In genomic region chr4:135011365-135011764, GRCm38 (mm10) we compare ENCODE assay signal across 22 mouse cellular contexts.
DNase-seq lines count a peak whose midpoint lies in the region; ATAC-seq and TF ChIP-seq lines count a peak whose summit lies in the region.
"Had no signal": no experiment of that assay in that cellular context is flagged by ENCODE, and none has a peak within 500 bp of the region (broad histone marks: within the 10 kb centered on the region; RNA-seq: fewer than 3 reads in every experiment).

No protein-coding gene starts in this region.

- H3K27me3 ChIP-seq in cerebellum, adult 2 months (ENCODE audit: control insufficient read depth, insufficient read depth, low read length), result no peaks in the 10 kb centered on the region
- 0 out of 2 replicates have a peak, but pooled peaks cover 2% of the 10 kb centered on the region for H3K27me3 ChIP-seq in liver, adult 2 months (ENCODE audit: control insufficient read depth, insufficient read depth, low read length)
- no peaks in the 10 kb centered on the region for H3K27me3 ChIP-seq in spleen, adult 2 months (ENCODE audit: control insufficient read depth, insufficient read depth, low read length)
- no peaks in the 10 kb centered on the region for H3K27me3 ChIP-seq in stomach, postnatal 0 days (ENCODE audit: control insufficient read depth, insufficient read depth, low read length)
- H3K27me3 ChIP-seq: neural tube, embryonic 12.5 days had no signal

- H3K79me2 ChIP-seq in liver, adult 2 months (ENCODE audit: control insufficient read depth, insufficient read depth, low read length), result no peaks in the 10 kb centered on the region

- H3K9ac ChIP-seq in liver, adult 2 months (ENCODE audit: low read depth, low read length), result no peak overlapping the region
- no peak overlapping the region for H3K9ac ChIP-seq in stomach, postnatal 0 days (ENCODE audit: low read length)
- H3K9ac ChIP-seq: liver, embryonic 15.5 days; midbrain, embryonic 12.5 days; neural tube, embryonic 12.5 days had no signal

- H3K4me2 ChIP-seq in stomach, postnatal 0 days (replicated peaks; ENCODE audit: low read depth), result no peak overlapping the region
- H3K4me2 ChIP-seq: liver, embryonic 15.5 days; midbrain, embryonic 12.5 days; neural tube, embryonic 12.5 days had no signal

- peak; percentile 12; the same call in 1 of the 2 replicates for TF ChIP-seq CTCF in cerebellum, adult 2 months (IDR thresholded peaks at IDR 0.05; ENCODE audit: borderline replicate concordance, insufficient read depth, low read depth, low read length)
- peak; percentile 40 for TF ChIP-seq CTCF in liver, adult 2 months (IDR thresholded peaks at IDR 0.05; ENCODE audit: low read depth, low read length)
- TF ChIP-seq CTCF in spleen, adult 2 months (IDR thresholded peaks at IDR 0.05; ENCODE audit: extremely low read depth, insufficient read depth, insufficient read length, insufficient replicate concordance), result peak; percentile 21; the same call in 1 of the 2 replicates
- TF ChIP-seq CTCF in stomach, postnatal 0 days (IDR thresholded peaks at IDR 0.05; ENCODE audit: low read depth), result peak; percentile 32

- no peaks in the 10 kb centered on the region for H3K9me3 ChIP-seq in stomach, postnatal 0 days (ENCODE audit: control insufficient read depth, low read length)
- H3K9me3 ChIP-seq: limb, embryonic 10.5 days had no signal

- no peaks in the 10 kb centered on the region for H3K36me3 ChIP-seq in liver, adult 2 months (ENCODE audit: control insufficient read depth, insufficient read depth, low read length)
- no peaks in the 10 kb centered on the region for H3K36me3 ChIP-seq in spleen, adult 2 months (ENCODE audit: control insufficient read depth, insufficient read depth, low read length)
- no peaks in the 10 kb centered on the region for H3K36me3 ChIP-seq in stomach, postnatal 0 days (ENCODE audit: control insufficient read depth, insufficient read depth, low read length)
- H3K36me3 ChIP-seq: embryonic facial prominence, embryonic 10.5 days; limb, embryonic 10.5 days; liver, embryonic 15.5 days; midbrain, embryonic 12.5 days; neural tube, embryonic 12.5 days had no signal

- no peak overlapping the region for H3K27ac ChIP-seq in cerebellum, adult 2 months (ENCODE audit: insufficient read depth, low read length)
- no peak overlapping the region for H3K27ac ChIP-seq in liver, adult 2 months (replicated peaks; ENCODE audit: insufficient read depth, low read depth, low read length)
- H3K27ac ChIP-seq in spleen, adult 2 months (ENCODE audit: insufficient read depth, low read length), result no peak overlapping the region
- H3K27ac ChIP-seq in stomach, postnatal 0 days (replicated peaks), result no peak overlapping the region
- H3K27ac ChIP-seq: embryonic facial prominence, embryonic 10.5 days; left cerebral cortex, adult 2 months; limb, embryonic 10.5 days; liver, embryonic 15.5 days; macrophage; midbrain, embryonic 12.5 days; neural tube, embryonic 12.5 days had no signal

- no peak for TF ChIP-seq EP300 in stomach, postnatal 0 days (optimal IDR thresholded peaks at IDR 0.05)

- 80% methylated on average over 6 of the region's 6 CpGs for WGBS in cerebellum, adult 2 months
- WGBS in liver, adult 2 months, result 80% methylated on average over 6 of the region's 6 CpGs
- WGBS in spleen, adult 2 months, result 81% methylated on average over 6 of the region's 6 CpGs
- 74% methylated on average over 6 of the region's 6 CpGs for WGBS in stomach, postnatal 0 days

- no peak for TF ChIP-seq POLR2A in cerebellum, adult 2 months (IDR thresholded peaks at IDR 0.05; ENCODE audit: borderline replicate concordance, insufficient read depth, low read length)
- no peak for TF ChIP-seq POLR2A in liver, adult 2 months (IDR thresholded peaks at IDR 0.05; ENCODE audit: extremely low read depth, insufficient read depth, low read length)
- TF ChIP-seq POLR2A in spleen, adult 2 months (IDR thresholded peaks at IDR 0.05; ENCODE audit: low read depth, low read length), result no peak

- no peak for DNase-seq in cerebellum, adult 2 months
- no peak for DNase-seq in cerebellum, postnatal 36 days
- DNase-seq in liver, adult 2 months (ENCODE audit: extremely low read depth, low read depth, low spot score), result no peak
- DNase-seq in liver, result no peak
- no peak for DNase-seq in spleen, adult 2 months (ENCODE audit: low read depth in 1 of 2, low spot score in 2 of 2)
- no peak for DNase-seq in spleen, postnatal 36 days (ENCODE audit: low spot score in 2 of 2)
- no peak for DNase-seq in stomach, postnatal 0 days (ENCODE audit: low spot score)
- no peak for DNase-seq in adrenal gland, postnatal 25 days
- DNase-seq: adrenal gland, postnatal 10 days; cerebellum, adult 18-20 months; gastrocnemius, postnatal 10 days; heart, adult 18-20 months; kidney, adult 2 months; kidney, postnatal 25 days had no signal

- no peaks in the 10 kb centered on the region for H3K4me1 ChIP-seq in cerebellum, adult 2 months (ENCODE audit: control insufficient read depth, insufficient read depth, low read length)
- no peaks in the 10 kb centered on the region for H3K4me1 ChIP-seq in liver, adult 2 months (ENCODE audit: control insufficient read depth, insufficient read depth, low read length)
- H3K4me1 ChIP-seq in spleen, adult 2 months (ENCODE audit: control insufficient read depth, insufficient read depth, insufficient read length), result no peaks in the 10 kb centered on the region
- H3K4me1 ChIP-seq in stomach, postnatal 0 days (replicated peaks; ENCODE audit: control insufficient read depth, insufficient read depth), result no peaks in the 10 kb centered on the region
- H3K4me1 ChIP-seq: liver, embryonic 15.5 days; neural tube, embryonic 12.5 days had no signal

- no peak for ATAC-seq in stomach, postnatal 0 days (ENCODE audit: low FRiP score, low TSS enrichment)
- ATAC-seq: activated CD4-positive, CD25-positive, alpha-beta regulatory T cell, adult 4 months had no signal

- H3K4me3 ChIP-seq in cerebellum, adult 2 months (replicated peaks; ENCODE audit: insufficient read depth, low read depth, low read length), result no peak overlapping the region
- H3K4me3 ChIP-seq in liver, adult 2 months (ENCODE audit: insufficient read depth, low read depth, low read length), result no peak overlapping the region
- no peak overlapping the region for H3K4me3 ChIP-seq in spleen, adult 2 months (ENCODE audit: extremely low read depth, insufficient read depth, insufficient read length)
- no peak overlapping the region for H3K4me3 ChIP-seq in stomach, postnatal 0 days (ENCODE audit: low read depth, low read length)
- H3K4me3 ChIP-seq: embryonic facial prominence, embryonic 10.5 days; left cerebral cortex, adult 2 months; limb, embryonic 10.5 days; liver, embryonic 15.5 days; midbrain, embryonic 12.5 days; neural tube, embryonic 12.5 days had no signal
